Mouse (Mus musculus) heart, postnatal 0 days (tissue): ENCODE results near the gene Hist1h2bb.
"Not testable (repeated sequence)": the region's sequence is repeated elsewhere in the genome, so short reads cannot be mapped to it uniquely, and the experiment has no call there.

Source experiments
- CTCF ChIP-seq: IDR thresholded peaks from 2 replicates; pipeline ENCODE4 v1.5.1; 2016; ENCODE audit warnings: antibody characterized with exemption, control low read depth, low read depth
- EP300 ChIP-seq: IDR thresholded peaks from 2 replicates; pipeline ENCODE4 v1.6.1; 2016; ENCODE audit warnings: antibody characterized with exemption, low read depth

GRCm38 (mm10) chr13:23750839-23751477 lies 4.4 kb downstream of the Hist1h2bb start, which contains the start of gene Hist1h2ab:
- not testable (repeated sequence) for TF ChIP-seq CTCF, EP300
